ENCODE assay signal across 31 mouse cellular contexts in genomic region chr9:62638045-62638444, GRCm38 (mm10). TPM values are rescaled to one million over a fixed set of nuclear protein-coding genes. Genes with fewer than 3 reads are reported as not detected.
DNase-seq lines count a peak whose midpoint lies in the region; ATAC-seq lines count a peak whose summit lies in the region.
"Had no signal": no experiment of that assay in that cellular context is flagged by ENCODE, and none has a peak within 500 bp of the region (broad histone marks: within the 10 kb centered on the region; RNA-seq: fewer than 3 reads in every experiment).

No protein-coding gene starts in this region.

- peak overlapping the region; percentile 38; the same call in 1 of the 2 replicates for H3K27ac ChIP-seq in heart, embryonic 10.5 days
- H3K27ac ChIP-seq in limb, embryonic 12.5 days, result 0 out of 2 replicates have a peak overlapping the region, but pooled peaks have one; percentile 29
- H3K27ac ChIP-seq in limb, embryonic 10.5 days, result no peak overlapping the region
- H3K27ac ChIP-seq: gastrocnemius, adult 2 months; heart, embryonic 15.5 days; hindbrain, embryonic 10.5 days; hindbrain, embryonic 15.5 days; left cerebral cortex, adult 2 months; liver, embryonic 12.5 days; midbrain, embryonic 10.5 days had no signal

- H3K27me3 ChIP-seq in heart, embryonic 10.5 days (ENCODE audit: insufficient read depth, poor library complexity, severe bottlenecking), result 0 out of 2 replicates have a peak, but pooled peaks cover 3% of the 10 kb centered on the region
- no peaks in the 10 kb centered on the region for H3K27me3 ChIP-seq in limb, embryonic 12.5 days
- H3K27me3 ChIP-seq in limb, embryonic 10.5 days (ENCODE audit: low read depth, poor library complexity, severe bottlenecking), result no peaks in the 10 kb centered on the region
- H3K27me3 ChIP-seq: heart, embryonic 15.5 days; hindbrain, embryonic 15.5 days; liver, embryonic 12.5 days had no signal

- no peak for DNase-seq in heart, embryonic 10.5 days (ENCODE audit: low spot score)
- no peak for DNase-seq in heart, postnatal 10 days
- DNase-seq in limb, embryonic 10.5 days (ENCODE audit: low spot score), result no peak
- DNase-seq in fibroblast of lung, adult 2 months (ENCODE audit: low read depth), result peak; percentile 61
- no peak for DNase-seq in left cerebral cortex, adult 11 months (ENCODE audit: low spot score)
- no peak for DNase-seq in lung, postnatal 25 days (ENCODE audit: low spot score)
- DNase-seq: adrenal gland, adult 8-10 months; cerebellum, adult 8-10 months; cerebellum, postnatal 25 days; gastrocnemius, adult 2 months; gastrocnemius, postnatal 36 days; heart, adult 18-20 months; kidney, adult 9 months; kidney, postnatal 14 days; layer of hippocampus, adult 9-11 months; liver, postnatal 0 days; right cerebral cortex, postnatal 25 days; spleen, adult 18-20 months; thymus, adult 18-20 months; thymus, postnatal 25 days had no signal

- H3K4me1 ChIP-seq in heart, embryonic 10.5 days, result peaks cover 19% of the 10 kb centered on the region
- H3K4me1 ChIP-seq in limb, embryonic 12.5 days (replicated peaks), result peaks cover 10% of the 10 kb centered on the region
- H3K4me1 ChIP-seq in limb, embryonic 10.5 days, result peaks cover 8% of the 10 kb centered on the region; the same call in 1 of the 2 replicates
- H3K4me1 ChIP-seq: hindbrain, embryonic 15.5 days; liver, embryonic 12.5 days had no signal

- WGBS in heart, embryonic 10.5 days, result 52% methylated on average over 6 of the region's 6 CpGs
- WGBS in limb, embryonic 12.5 days, result 54% methylated on average over 6 of the region's 6 CpGs
- WGBS in limb, embryonic 10.5 days, result 70% methylated on average over 6 of the region's 6 CpGs

- H3K36me3 ChIP-seq in heart, embryonic 10.5 days, result no peaks in the 10 kb centered on the region
- H3K36me3 ChIP-seq in limb, embryonic 12.5 days, result no peaks in the 10 kb centered on the region
- no peaks in the 10 kb centered on the region for H3K36me3 ChIP-seq in limb, embryonic 10.5 days
- H3K36me3 ChIP-seq: heart, embryonic 15.5 days; hindbrain, embryonic 10.5 days; hindbrain, embryonic 15.5 days; liver, embryonic 12.5 days; midbrain, embryonic 10.5 days had no signal

- no peaks in the 10 kb centered on the region for H3K9me3 ChIP-seq in heart, embryonic 10.5 days
- no peaks in the 10 kb centered on the region for H3K9me3 ChIP-seq in limb, embryonic 12.5 days
- no peaks in the 10 kb centered on the region for H3K9me3 ChIP-seq in limb, embryonic 10.5 days (replicated peaks)
- H3K9me3 ChIP-seq: heart, embryonic 15.5 days; hindbrain, embryonic 10.5 days; hindbrain, embryonic 15.5 days; liver, embryonic 12.5 days; midbrain, embryonic 10.5 days had no signal

- intact Hi-C loops in heart, postnatal 10 days (cut with DNase I), result no loop called here

- H3K4me3 ChIP-seq in heart, embryonic 10.5 days, result no peak overlapping the region
- no peak overlapping the region for H3K4me3 ChIP-seq in limb, embryonic 12.5 days (replicated peaks)
- H3K4me3 ChIP-seq in limb, embryonic 10.5 days, result no peak overlapping the region
- H3K4me3 ChIP-seq: gastrocnemius, adult 2 months; heart, embryonic 15.5 days; hindbrain, embryonic 10.5 days; hindbrain, embryonic 15.5 days; left cerebral cortex, adult 2 months; liver, embryonic 12.5 days; midbrain, embryonic 10.5 days had no signal

- no peak for ATAC-seq in limb, embryonic 12.5 days (ENCODE audit: insufficient number of reproducible peaks, insufficient read depth, low FRiP score, low TSS enrichment, low read depth)
- ATAC-seq: forebrain, embryonic 16.5 days; intestine, embryonic 16.5 days; liver, embryonic 12.5 days; liver, postnatal 0 days; midbrain, embryonic 16.5 days had no signal

- H3K4me2 ChIP-seq in limb, embryonic 12.5 days, result no peak overlapping the region
- H3K4me2 ChIP-seq: heart, embryonic 15.5 days; hindbrain, embryonic 15.5 days; liver, embryonic 12.5 days had no signal

- H3K9ac ChIP-seq in limb, embryonic 12.5 days (replicated peaks), result no peak overlapping the region
- H3K9ac ChIP-seq: heart, embryonic 15.5 days; hindbrain, embryonic 15.5 days; liver, embryonic 12.5 days; liver, postnatal 0 days had no signal

RNA-seq across cellular contexts. Expression of gene Itga11, which starts 39.6 kb away (rescaled TPM):
- 0.36 and 0.62 TPM in 2 replicates for polyA plus RNA-seq in heart, embryonic 10.5 days (2016; fragmentation: Nextera tagmentation; extraction: Ambion mirVana)
- 1 to 10 TPM; 1.4 to 1.5 TPM for total RNA-seq in heart, postnatal 10 days (2021)
- polyA plus RNA-seq in limb, embryonic 12.5 days (2016; fragmentation: Nextera tagmentation; extraction: Ambion mirVana), result 4.5 and 7.6 TPM in 2 replicates
- polyA plus RNA-seq in limb, embryonic 10.5 days (2016; fragmentation: Nextera tagmentation; extraction: Ambion mirVana), result 0.45 and 2.2 TPM in 2 replicates
- total RNA-seq: neutrophil, adult 5-6 weeks had no signal
